Mouse (Mus musculus): ENCODE measurements around the gene Fam172a. TPM values are rescaled to one million over a fixed set of nuclear protein-coding genes. Genes with fewer than 3 reads are reported as not detected.

Gene Fam172a
- polyA plus RNA-seq, 1 experiment from 2014 or later, result 28.7 TPM

GRCm38 (mm10) chr13:78194135-78194849 is 492.5 kb downstream of the Fam172a start:
- no peak for ATAC-seq (replicated peaks; ENCODE audit: low FRiP score, low read depth)

GRCm38 (mm10) chr13:78194850-78195600 is 493.2 kb downstream of the Fam172a start:
- Histone ChIP-seq H3K4me1 (replicated peaks; ENCODE audit: insufficient read depth, low read length) (peaks cover 9% of the 10 kb centered on the region; the same call in 1 of the 2 replicates), H3K4me2 (ENCODE audit: low read length) (peak overlapping the region; percentile 85), H3K36me3 (ENCODE audit: insufficient read depth, low read length) (no peaks in the 10 kb centered on the region), H3K4me3 (replicated peaks; ENCODE audit: low read depth, low read length) (peak overlapping the region; percentile 50), H3K9me3 (replicated peaks; ENCODE audit: low read length) (no peaks in the 10 kb centered on the region), H3K27ac (peak overlapping the region; percentile 50; the same call in 1 of the 2 replicates), H3K9ac (ENCODE audit: low read depth, low read length) (peak overlapping the region; percentile 61), H3K27me3 (ENCODE audit: insufficient read depth, low read length) (no peaks in the 10 kb centered on the region)
- 9% methylated on average over 64 of the region's 64 CpGs for WGBS
- DNase-seq (ENCODE audit: low spot score) (peak; percentile 16), ATAC-seq (replicated peaks; ENCODE audit: low FRiP score, low read depth) (peak; percentile 19)
- TF ChIP-seq CTCF (IDR thresholded peaks at IDR 0.05; ENCODE audit: low read depth), result no peak

More at GRCm38 (mm10) chr13:78194135-78194849, 492.5 kb downstream of the Fam172a start:
- no peaks in the 10 kb centered on the region for H3K9me3 ChIP-seq (replicated peaks; ENCODE audit: low read length)
- no peak overlapping the region for H3K27ac ChIP-seq
- H3K27me3 ChIP-seq (ENCODE audit: insufficient read depth, low read length), result no peaks in the 10 kb centered on the region
- DNase-seq (ENCODE audit: low spot score), result no peak
- H3K4me2 ChIP-seq (ENCODE audit: low read length), result peak overlapping the region; percentile 85
- TF ChIP-seq CTCF (IDR thresholded peaks at IDR 0.05; ENCODE audit: low read depth), result no peak
- peak overlapping the region; percentile 61 for H3K9ac ChIP-seq (ENCODE audit: low read depth, low read length)
- peaks cover 9% of the 10 kb centered on the region; the same call in 1 of the 2 replicates for H3K4me1 ChIP-seq (replicated peaks; ENCODE audit: insufficient read depth, low read length)
- H3K4me3 ChIP-seq (replicated peaks; ENCODE audit: low read depth, low read length), result peak overlapping the region; percentile 50
- 31% methylated on average over 26 of the region's 26 CpGs for WGBS
- H3K36me3 ChIP-seq (ENCODE audit: insufficient read depth, low read length), result no peaks in the 10 kb centered on the region

DNA sequence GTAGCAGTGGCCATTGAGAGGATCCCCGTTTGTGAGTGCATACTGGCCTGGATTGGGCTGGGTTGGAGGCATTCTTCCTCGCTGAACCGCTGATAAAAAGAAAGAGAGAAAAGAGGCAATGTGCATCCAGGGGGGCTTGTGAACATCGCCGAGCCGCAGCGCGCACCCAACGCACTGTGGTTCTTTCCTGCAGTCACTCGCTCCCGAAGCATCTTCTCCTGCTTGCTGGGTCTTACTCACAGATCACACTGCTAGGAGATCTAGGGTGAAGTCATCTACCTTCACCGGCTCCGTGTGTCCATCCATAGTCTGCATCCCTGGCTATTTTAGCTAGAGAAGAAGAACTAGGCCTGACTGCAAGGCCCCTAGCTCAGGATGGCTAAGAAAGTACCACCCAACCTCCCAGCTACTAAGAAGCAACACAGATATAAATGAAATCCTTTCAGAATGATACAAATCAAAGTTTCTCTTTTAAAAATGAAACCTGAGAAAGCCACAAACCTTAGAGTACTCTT is 493.8 kb downstream of the Fam172a start:
- Histone ChIP-seq H3K4me2 (ENCODE audit: low read length) (peak overlapping the region; percentile 85), H3K36me3 (ENCODE audit: insufficient read depth, low read length) (no peaks in the 10 kb centered on the region), H3K27me3 (ENCODE audit: insufficient read depth, low read length) (no peaks in the 10 kb centered on the region), H3K4me1 (replicated peaks; ENCODE audit: insufficient read depth, low read length) (peaks cover 9% of the 10 kb centered on the region; the same call in 1 of the 2 replicates), H3K27ac (0 out of 2 replicates have a peak overlapping the region, but pooled peaks have one; percentile 6), H3K9ac (ENCODE audit: low read depth, low read length) (peak overlapping the region; percentile 61), H3K9me3 (replicated peaks; ENCODE audit: low read length) (no peaks in the 10 kb centered on the region), H3K4me3 (replicated peaks; ENCODE audit: low read depth, low read length) (peak overlapping the region; percentile 50)
- DNase-seq (ENCODE audit: low spot score) (peak; percentile 25), ATAC-seq (replicated peaks; ENCODE audit: low FRiP score, low read depth) (no peak)
- TF ChIP-seq CTCF (IDR thresholded peaks at IDR 0.05; ENCODE audit: low read depth), result no peak
- 33% methylated on average over 13 of the region's 13 CpGs for WGBS

- no peak overlapping the region for H3K27ac ChIP-seq
- no peak overlapping the region for H3K9ac ChIP-seq (ENCODE audit: low read depth, low read length)
- H3K4me3 ChIP-seq (replicated peaks; ENCODE audit: low read depth, low read length), result no peak overlapping the region; the same call in 1 of the 2 replicates
- no peaks in the 10 kb centered on the region for H3K36me3 ChIP-seq (ENCODE audit: insufficient read depth, low read length)
- DNase-seq (ENCODE audit: low spot score), result peak; percentile 15
- H3K4me1 ChIP-seq (replicated peaks; ENCODE audit: insufficient read depth, low read length), result peaks cover 9% of the 10 kb centered on the region; the same call in 1 of the 2 replicates
- TF ChIP-seq CTCF (IDR thresholded peaks at IDR 0.05; ENCODE audit: low read depth), result no peak
- WGBS, result 44% methylated on average over 7 of the region's 7 CpGs
- H3K9me3 ChIP-seq (replicated peaks; ENCODE audit: low read length), result no peaks in the 10 kb centered on the region
- H3K4me2 ChIP-seq (ENCODE audit: low read length), result peak overlapping the region; percentile 85
- H3K27me3 ChIP-seq (ENCODE audit: insufficient read depth, low read length), result no peaks in the 10 kb centered on the region
- ATAC-seq (replicated peaks; ENCODE audit: low FRiP score, low read depth), result no peak
Observed at GRCm38 (mm10) chr13:78196236-78196796, 494.5 kb downstream of the Fam172a start.

- H3K9ac ChIP-seq (ENCODE audit: low read depth, low read length), result peak overlapping the region; percentile 89
- peak overlapping the region; percentile 92 for H3K4me2 ChIP-seq (ENCODE audit: low read length)
- no peaks in the 10 kb centered on the region for H3K9me3 ChIP-seq (replicated peaks; ENCODE audit: low read length)
- no peaks in the 10 kb centered on the region for H3K27me3 ChIP-seq (ENCODE audit: insufficient read depth, low read length)
- H3K4me3 ChIP-seq (replicated peaks; ENCODE audit: low read depth, low read length), result peak overlapping the region; percentile 82
- ATAC-seq (replicated peaks; ENCODE audit: low FRiP score, low read depth) (no peak), DNase-seq (ENCODE audit: low spot score) (peak; percentile 66)
- TF ChIP-seq CTCF (IDR thresholded peaks at IDR 0.05; ENCODE audit: low read depth), result no peak
- 3% methylated on average over 9 of the region's 9 CpGs for WGBS
- no peaks in the 10 kb centered on the region for H3K36me3 ChIP-seq (ENCODE audit: insufficient read depth, low read length)
- peak overlapping the region; percentile 94 for H3K27ac ChIP-seq
- H3K4me1 ChIP-seq (replicated peaks; ENCODE audit: insufficient read depth, low read length), result peaks cover 9% of the 10 kb centered on the region; the same call in 1 of the 2 replicates
Observed at GRCm38 (mm10) chr13:78197286-78197818, 495.5 kb downstream of the Fam172a start.
